Mouse (Mus musculus): Measurements from ENCODE around the gene Atp10a.
"Not testable (repeated sequence)": the region's sequence is repeated elsewhere in the genome, so short reads cannot be mapped to it uniquely, and the experiment has no call there.

Gene Atp10a

GRCm38 (mm10) chr7:58787585-58787984 is 131.6 kb downstream of the Atp10a start:
- no peak for DNase-seq (ENCODE audit: low read depth, low spot score)

GRCm38 (mm10) chr7:58788424-58789261 is 132.7 kb downstream of the Atp10a start:
- no peak for DNase-seq (ENCODE audit: low read depth, low spot score)

GRCm38 (mm10) chr7:58797281-58797680 is 141.3 kb downstream of the Atp10a start:
- no peak for DNase-seq (ENCODE audit: low read depth, low spot score)

- DNase-seq (ENCODE audit: low read depth, low spot score) = no peak
Observed at GRCm38 (mm10) chr7:58800916-58801315, 144.9 kb downstream of the Atp10a start.

GRCm38 (mm10) chr7:58801791-58802190 is 145.8 kb downstream of the Atp10a start:
- no peak for DNase-seq (ENCODE audit: low read depth, low spot score)

GRCm38 (mm10) chr7:58822147-58822681 is 166.2 kb downstream of the Atp10a start:
- no peak for DNase-seq (ENCODE audit: low read depth, low spot score)

GRCm38 (mm10) chr7:58824686-58825085 is 168.7 kb downstream of the Atp10a start:
- no peak for DNase-seq (ENCODE audit: low read depth, low spot score)

GRCm38 (mm10) chr7:58829111-58829510 is 173.1 kb downstream of the Atp10a start:
- no peak for DNase-seq (ENCODE audit: low read depth, low spot score)

GRCm38 (mm10) chr7:58836855-58837606 is 181.1 kb downstream of the Atp10a start:
- not testable (repeated sequence) for DNase-seq (ENCODE audit: low read depth, low spot score)

GRCm38 (mm10) chr7:58840367-58840766 is 184.4 kb downstream of the Atp10a start:
- DNase-seq (ENCODE audit: low read depth, low spot score) = no peak

GRCm38 (mm10) chr7:58841066-58841465 is 185.1 kb downstream of the Atp10a start:
- DNase-seq (ENCODE audit: low read depth, low spot score) = no peak

GRCm38 (mm10) chr7:58842818-58843217 is 186.9 kb downstream of the Atp10a start:
- DNase-seq (ENCODE audit: low read depth, low spot score) = no peak

- no peak for DNase-seq (ENCODE audit: low read depth, low spot score)
Observed at GRCm38 (mm10) chr7:58843767-58844445, 187.9 kb downstream of the Atp10a start.

GRCm38 (mm10) chr7:58844449-58844848 is 188.5 kb downstream of the Atp10a start:
- DNase-seq (ENCODE audit: low read depth, low spot score) = no peak

GRCm38 (mm10) chr7:58858921-58859320 is 203.0 kb downstream of the Atp10a start:
- DNase-seq (ENCODE audit: low read depth, low spot score) = no peak

- DNase-seq (ENCODE audit: low read depth, low spot score) = no peak
Observed at GRCm38 (mm10) chr7:58863174-58863573, 207.2 kb downstream of the Atp10a start.

- DNase-seq (ENCODE audit: low read depth, low spot score) = no peak
Observed at GRCm38 (mm10) chr7:58866865-58867614, 211.1 kb downstream of the Atp10a start.

GRCm38 (mm10) chr7:58870661-58871060 is 214.7 kb downstream of the Atp10a start:
- no peak for DNase-seq (ENCODE audit: low read depth, low spot score)

- no peak for DNase-seq (ENCODE audit: low read depth, low spot score)
Observed at GRCm38 (mm10) chr7:58873676-58874075, 217.7 kb downstream of the Atp10a start.

Measured in c-Kit-negative CD71-positive TER-119-positive erythroid progenitor cells, embryonic 14.5 days (primary cell).